Mouse (Mus musculus): ENCODE results near the gene Unc79. TPM values are rescaled to one million over a fixed set of nuclear protein-coding genes. Genes with fewer than 3 reads are reported as not detected.

Unc79 gene
- total and polyA plus RNA-seq, 2 experiments from 2014 or later: 0.07 TPM; not detected in 1

GRCm38 (mm10) chr12:103189771-103190170, 241.1 kb downstream of the Unc79 start:
- no peak for DNase-seq (ENCODE audit: low spot score)
- TF ChIP-seq CTCF (IDR thresholded peaks at IDR 0.05; ENCODE audit: low read depth) (no peak), EP300 (IDR thresholded peaks at IDR 0.05; ENCODE audit: low read depth) (no peak)
- H3K27ac ChIP-seq (ENCODE audit: low read depth): no peak overlapping the region
- no peak overlapping the region for H3K4me2 ChIP-seq (ENCODE audit: low read depth, low read length)
- no peak for ATAC-seq (ENCODE audit: insufficient read depth, low read depth)
- no peak overlapping the region for H3K4me3 ChIP-seq (ENCODE audit: low read depth, low read length)
- no peak overlapping the region for H3K9ac ChIP-seq (replicated peaks; ENCODE audit: low read depth, low read length)
- H3K4me1 ChIP-seq (ENCODE audit: control insufficient read depth, insufficient read depth): peaks cover 11% of the 10 kb centered on the region; the same call in 1 of the 2 replicates
- 57% methylated on average over 12 of the region's 12 CpGs for WGBS
- H3K9me3 ChIP-seq (replicated peaks; ENCODE audit: control insufficient read depth, low read length): no peaks in the 10 kb centered on the region
- no peaks in the 10 kb centered on the region for H3K36me3 ChIP-seq (replicated peaks; ENCODE audit: control insufficient read depth, insufficient read depth, low read length)
- 0 out of 2 replicates have a peak, but pooled peaks cover 7% of the 10 kb centered on the region for H3K27me3 ChIP-seq (ENCODE audit: control insufficient read depth, insufficient read depth, low read length)

- no peak overlapping the region for H3K4me3 ChIP-seq (ENCODE audit: low read depth, low read length)
- H3K36me3 ChIP-seq (replicated peaks; ENCODE audit: control insufficient read depth, insufficient read depth, low read length): no peaks in the 10 kb centered on the region
- no peak overlapping the region for H3K27ac ChIP-seq (ENCODE audit: low read depth)
- no peak overlapping the region for H3K9ac ChIP-seq (replicated peaks; ENCODE audit: low read depth, low read length)
- H3K4me2 ChIP-seq (ENCODE audit: low read depth, low read length): no peak overlapping the region
- ATAC-seq (ENCODE audit: insufficient read depth, low read depth): no peak
- no peaks in the 10 kb centered on the region for H3K9me3 ChIP-seq (replicated peaks; ENCODE audit: control insufficient read depth, low read length)
- WGBS: 47% methylated on average over 5 of the region's 5 CpGs
- peaks cover 9% of the 10 kb centered on the region; the same call in 1 of the 2 replicates for H3K4me1 ChIP-seq (ENCODE audit: control insufficient read depth, insufficient read depth)
- TF ChIP-seq EP300 (IDR thresholded peaks at IDR 0.05; ENCODE audit: low read depth): no peak
- no peak for TF ChIP-seq CTCF (IDR thresholded peaks at IDR 0.05; ENCODE audit: low read depth)
- H3K27me3 ChIP-seq (ENCODE audit: control insufficient read depth, insufficient read depth, low read length): 0 out of 2 replicates have a peak, but pooled peaks cover 7% of the 10 kb centered on the region
- no peak for DNase-seq (ENCODE audit: low spot score)
Measured at GRCm38 (mm10) chr12:103192996-103193395, 244.3 kb downstream of the Unc79 start.

GRCm38 (mm10) chr12:103202592-103203544, 254.2 kb downstream of the Unc79 start:
- no peak overlapping the region for H3K27ac ChIP-seq (ENCODE audit: low read depth)
- no peak for TF ChIP-seq EP300 (IDR thresholded peaks at IDR 0.05; ENCODE audit: low read depth)
- TF ChIP-seq CTCF (IDR thresholded peaks at IDR 0.05; ENCODE audit: low read depth): no peak
- no peaks in the 10 kb centered on the region for H3K27me3 ChIP-seq (ENCODE audit: control insufficient read depth, insufficient read depth, low read length)
- H3K4me1 ChIP-seq (ENCODE audit: control insufficient read depth, insufficient read depth): no peaks in the 10 kb centered on the region
- WGBS: 34% methylated on average over 11 of the region's 11 CpGs
- no peak overlapping the region for H3K4me3 ChIP-seq (ENCODE audit: low read depth, low read length)
- DNase-seq (ENCODE audit: low spot score): no peak
- no peak overlapping the region for H3K4me2 ChIP-seq (ENCODE audit: low read depth, low read length)
- H3K36me3 ChIP-seq (replicated peaks; ENCODE audit: control insufficient read depth, insufficient read depth, low read length): no peaks in the 10 kb centered on the region
- no peaks in the 10 kb centered on the region for H3K9me3 ChIP-seq (replicated peaks; ENCODE audit: control insufficient read depth, low read length)
- no peak; the same call in 1 of the 2 replicates for ATAC-seq (ENCODE audit: insufficient read depth, low read depth)
- no peak overlapping the region for H3K9ac ChIP-seq (replicated peaks; ENCODE audit: low read depth, low read length)

- ATAC-seq (ENCODE audit: insufficient read depth, low read depth): no peak
- TF ChIP-seq EP300 (IDR thresholded peaks at IDR 0.05; ENCODE audit: low read depth) (no peak), CTCF (IDR thresholded peaks at IDR 0.05; ENCODE audit: low read depth) (no peak)
Measured at GRCm38 (mm10) chr12:103205561-103205960, 256.9 kb downstream of the Unc79 start.

GRCm38 (mm10) chr12:103209581-103209980, 260.9 kb downstream of the Unc79 start:
- Histone ChIP-seq H3K27ac (ENCODE audit: low read depth) (no peak overlapping the region), H3K4me1 (ENCODE audit: control insufficient read depth, insufficient read depth) (peaks cover 4% of the 10 kb centered on the region; the same call in 1 of the 2 replicates), H3K27me3 (ENCODE audit: control insufficient read depth, insufficient read depth, low read length) (no peaks in the 10 kb centered on the region), H3K9me3 (replicated peaks; ENCODE audit: control insufficient read depth, low read length) (no peaks in the 10 kb centered on the region), H3K4me3 (ENCODE audit: low read depth, low read length) (no peak overlapping the region), H3K36me3 (replicated peaks; ENCODE audit: control insufficient read depth, insufficient read depth, low read length) (no peaks in the 10 kb centered on the region), H3K4me2 (ENCODE audit: low read depth, low read length) (no peak overlapping the region), H3K9ac (replicated peaks; ENCODE audit: low read depth, low read length) (no peak overlapping the region)
- WGBS: 82% methylated on average over 7 of the region's 7 CpGs
- DNase-seq (ENCODE audit: low spot score) (no peak), ATAC-seq (ENCODE audit: insufficient read depth, low read depth) (no peak)
- TF ChIP-seq EP300 (IDR thresholded peaks at IDR 0.05; ENCODE audit: low read depth) (no peak), CTCF (IDR thresholded peaks at IDR 0.05; ENCODE audit: low read depth) (no peak)

More at GRCm38 (mm10) chr12:103205561-103205960, 256.9 kb downstream of the Unc79 start:
- H3K4me1 ChIP-seq (ENCODE audit: control insufficient read depth, insufficient read depth): no peaks in the 10 kb centered on the region
- no peak overlapping the region for H3K9ac ChIP-seq (replicated peaks; ENCODE audit: low read depth, low read length)
- no peaks in the 10 kb centered on the region for H3K9me3 ChIP-seq (replicated peaks; ENCODE audit: control insufficient read depth, low read length)
- H3K36me3 ChIP-seq (replicated peaks; ENCODE audit: control insufficient read depth, insufficient read depth, low read length): no peaks in the 10 kb centered on the region
- WGBS: 63% methylated on average over 7 of the region's 7 CpGs
- no peak overlapping the region for H3K27ac ChIP-seq (ENCODE audit: low read depth)
- no peak overlapping the region for H3K4me3 ChIP-seq (ENCODE audit: low read depth, low read length)
- no peak overlapping the region for H3K4me2 ChIP-seq (ENCODE audit: low read depth, low read length)
- no peaks in the 10 kb centered on the region for H3K27me3 ChIP-seq (ENCODE audit: control insufficient read depth, insufficient read depth, low read length)
- DNase-seq (ENCODE audit: low spot score): no peak
